Mouse (Mus musculus) embryonic facial prominence, embryonic 15.5 days (tissue): ENCODE measurements at regions not wholly inside any gene's neighbourhood (a gene's known extent, or its start where the extent isn't known, plus 50 kb on each side); places are given as distances from the start of the nearest gene placed in this dataset.

Experiments
- ATAC-seq: fragments of 200-750 bp; cut with Nextera tagmentation; 2 replicates; pipeline ENCODE4 v1.8.0; 2017; ENCODE audit warnings: low read depth, moderate TSS enrichment; ENCODE audit not compliant: insufficient number of reproducible peaks, low FRiP score, low TSS enrichment
- H3K27ac ChIP-seq: fragments of 300-500 bp; sonication (generic); replicated peaks from 2 replicates; pipeline ENCODE4 v1.5.1; 2015; ENCODE audit warnings: mild to moderate bottlenecking, inconsistent platforms
- H3K27me3 ChIP-seq: fragments of 300-500 bp; sonication (generic); 2 replicates; pipeline ENCODE4 v1.6.1; 2015; ENCODE audit warnings: inconsistent platforms
- H3K36me3 ChIP-seq: fragments of 300-500 bp; sonication (generic); 2 replicates; pipeline ENCODE4 v1.6.1; 2015; ENCODE audit warnings: mild to moderate bottlenecking, inconsistent platforms
- H3K4me1 ChIP-seq: fragments of 300-500 bp; sonication (generic); 2 replicates; pipeline ENCODE4 v1.6.1; 2015; ENCODE audit warnings: inconsistent platforms
- H3K4me2 ChIP-seq: fragments of 300-500 bp; sonication (generic); replicated peaks from 2 replicates; pipeline ENCODE4 v1.6.1; 2015; ENCODE audit warnings: mild to moderate bottlenecking, inconsistent platforms
- H3K4me3 ChIP-seq: fragments of 300-500 bp; sonication (generic); replicated peaks from 2 replicates; pipeline ENCODE4 v1.5.1; 2015; ENCODE audit warnings: mild to moderate bottlenecking, inconsistent platforms
- H3K9ac ChIP-seq: fragments of 300-500 bp; sonication (generic); 2 replicates; pipeline ENCODE4 v1.6.1; 2015; ENCODE audit warnings: inconsistent platforms
- H3K9me3 ChIP-seq: fragments of 300-500 bp; sonication (generic); replicated peaks from 2 replicates; pipeline ENCODE4 v1.6.1; 2016; ENCODE audit warnings: inconsistent platforms
- WGBS: fragments of 180-500 bp; shearing (Covaris S2); methylation state at CpG from one replicate; pipeline ENCODE4 v1.1.7; 2015; 5-methylcytosine and 5-hydroxymethylcytosine counted together

DNA sequence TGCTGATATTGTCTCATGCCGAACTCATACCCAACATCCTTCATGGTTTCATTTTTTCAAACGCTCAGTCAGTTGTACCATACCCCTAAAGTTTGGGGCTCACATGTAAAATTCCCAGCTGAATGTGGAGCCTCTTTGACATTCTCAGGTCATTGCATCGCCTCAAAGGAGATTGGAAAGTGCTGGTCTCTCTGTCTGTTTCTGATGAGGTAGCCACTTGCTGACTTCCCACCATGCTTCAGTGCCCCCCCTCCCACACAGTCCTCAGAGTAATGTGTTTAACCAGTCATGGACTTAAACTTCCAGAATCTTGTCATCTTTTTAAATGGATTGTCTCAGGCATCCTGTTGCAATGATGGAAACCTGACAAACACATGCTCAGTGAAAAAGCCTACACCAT lies 220.9 kb upstream of the Cxxc4 start:
- Histone ChIP-seq H3K4me3 (no peak overlapping the region), H3K4me1 (no peaks in the 10 kb centered on the region), H3K36me3 (no peaks in the 10 kb centered on the region), H3K27ac (no peak overlapping the region), H3K9ac (no peak overlapping the region), H3K9me3 (no peaks in the 10 kb centered on the region), H3K27me3 (no peaks in the 10 kb centered on the region), H3K4me2 (no peak overlapping the region)
- 79% methylated on average over 3 of the region's 3 CpGs for WGBS
- ATAC-seq: no peak

DNA sequence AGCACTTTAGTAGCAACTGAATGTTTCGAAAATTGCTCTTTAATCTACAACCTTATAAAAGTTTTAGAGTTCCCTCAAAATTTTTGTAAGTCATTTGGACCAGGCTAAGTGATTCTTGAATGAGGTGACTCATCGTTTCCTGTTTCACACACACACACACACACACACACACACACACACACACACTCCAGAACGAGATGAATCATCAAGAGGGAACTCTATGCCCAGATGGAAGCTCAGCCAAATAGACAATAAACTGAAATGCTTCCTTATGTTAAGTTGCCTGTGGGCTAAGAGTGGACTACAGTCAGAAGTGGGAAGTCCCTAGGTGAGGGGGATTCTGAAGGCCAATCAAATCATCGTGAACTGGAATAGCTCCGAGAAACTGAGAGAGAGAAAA lies 202.4 kb upstream of the Cxxc4 start:
- no peak for ATAC-seq

DNA sequence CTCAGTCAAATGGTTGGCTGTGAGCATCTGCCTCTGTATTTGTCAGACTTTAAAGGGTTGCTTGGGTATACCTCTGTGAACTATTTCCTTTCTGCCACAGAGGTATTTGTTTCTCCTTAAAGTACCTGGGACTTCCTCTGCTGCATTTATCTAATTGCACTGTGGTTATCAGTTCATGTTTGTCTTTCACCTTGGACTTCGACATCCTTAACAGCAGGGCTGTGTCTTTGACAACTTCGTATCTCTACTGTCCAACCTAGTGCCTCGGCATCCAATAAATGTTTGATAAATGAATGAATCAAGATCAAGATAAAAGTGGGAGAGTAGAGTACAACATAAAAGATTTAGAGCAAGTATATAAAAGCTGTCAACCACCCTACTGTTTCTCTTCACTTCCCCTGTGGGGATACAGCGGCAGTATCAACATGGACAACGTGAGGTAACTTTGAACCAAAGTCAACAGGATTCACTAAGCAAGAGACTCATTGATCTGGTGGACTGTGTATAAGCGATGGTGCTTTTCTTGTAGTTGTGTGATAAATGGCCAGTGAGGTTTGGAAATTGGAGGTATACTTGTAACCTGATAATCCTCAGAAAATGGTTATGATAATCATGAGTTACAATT lies 199.9 kb upstream of the Cxxc4 start:
- no peaks in the 10 kb centered on the region for H3K36me3 ChIP-seq
- H3K4me2 ChIP-seq: no peak overlapping the region
- no peaks in the 10 kb centered on the region for H3K4me1 ChIP-seq
- no peak for ATAC-seq
- H3K9ac ChIP-seq: no peak overlapping the region
- H3K9me3 ChIP-seq: no peaks in the 10 kb centered on the region
- no peak overlapping the region for H3K4me3 ChIP-seq
- H3K27me3 ChIP-seq: no peaks in the 10 kb centered on the region
- H3K27ac ChIP-seq: no peak overlapping the region
- WGBS: 92% methylated on average over 6 of the region's 6 CpGs

More for the DNA sequence above, 202.4 kb upstream of the Cxxc4 start:
- H3K9me3 ChIP-seq: no peaks in the 10 kb centered on the region
- no peak overlapping the region for H3K27ac ChIP-seq
- H3K9ac ChIP-seq: no peak overlapping the region
- H3K36me3 ChIP-seq: no peaks in the 10 kb centered on the region
- WGBS: 39% methylated on average over 5 of the region's 5 CpGs
- no peak overlapping the region for H3K4me2 ChIP-seq
- no peak overlapping the region for H3K4me3 ChIP-seq
- H3K4me1 ChIP-seq: no peaks in the 10 kb centered on the region
- H3K27me3 ChIP-seq: no peaks in the 10 kb centered on the region

DNA sequence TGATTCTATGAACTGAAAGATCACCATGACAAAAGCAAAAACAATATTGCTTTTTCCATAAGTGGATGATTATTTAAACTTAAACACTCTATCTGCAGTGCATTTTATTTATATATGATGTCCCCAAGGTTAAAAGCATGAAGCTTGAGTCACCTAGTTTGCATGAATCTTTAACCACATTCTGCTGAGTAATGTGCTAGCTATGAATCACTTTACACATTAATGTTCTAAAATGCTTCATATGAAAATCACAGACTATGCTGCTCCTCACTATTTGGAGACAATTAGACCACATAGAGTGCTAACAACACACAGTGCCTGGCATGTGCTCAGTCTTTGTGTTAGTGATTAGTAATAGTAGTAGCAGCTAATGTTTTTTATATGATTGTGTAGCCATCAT lies 185.6 kb upstream of the Cxxc4 start:
- H3K27ac ChIP-seq: no peak overlapping the region
- ATAC-seq: no peak

DNA sequence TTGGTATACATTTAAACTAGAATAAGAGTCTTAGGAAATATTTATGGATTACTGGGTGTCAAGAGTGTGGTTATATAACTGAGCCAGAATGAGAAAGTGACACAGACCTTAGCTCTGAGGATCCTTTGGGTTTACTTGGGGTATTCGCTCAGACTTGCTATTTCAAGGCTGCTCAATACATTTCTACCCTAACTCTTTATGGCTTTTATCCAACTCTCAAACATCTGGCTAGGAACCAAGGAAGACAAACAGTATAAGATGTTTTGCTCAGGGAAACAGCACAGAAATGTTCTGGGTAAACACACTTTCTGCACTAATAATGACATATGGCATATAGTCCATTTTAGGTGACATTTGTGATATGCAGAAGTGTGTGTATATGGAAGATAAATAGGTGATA lies 153.8 kb upstream of the Cxxc4 start:
- no peak for ATAC-seq
- H3K4me2 ChIP-seq: no peak overlapping the region
- no peaks in the 10 kb centered on the region for H3K4me1 ChIP-seq
- WGBS: 29% methylated on average over 1 of the region's 1 CpGs
- H3K27ac ChIP-seq: no peak overlapping the region
- no peak overlapping the region for H3K4me3 ChIP-seq
- H3K27me3 ChIP-seq: no peaks in the 10 kb centered on the region
- H3K36me3 ChIP-seq: no peaks in the 10 kb centered on the region
- H3K9me3 ChIP-seq: no peaks in the 10 kb centered on the region
- no peak overlapping the region for H3K9ac ChIP-seq

More for the DNA sequence above, 185.6 kb upstream of the Cxxc4 start:
- Histone ChIP-seq H3K27me3 (no peaks in the 10 kb centered on the region), H3K4me3 (no peak overlapping the region), H3K9me3 (no peaks in the 10 kb centered on the region), H3K4me1 (no peaks in the 10 kb centered on the region), H3K36me3 (no peaks in the 10 kb centered on the region), H3K4me2 (no peak overlapping the region), H3K9ac (no peak overlapping the region)

DNA sequence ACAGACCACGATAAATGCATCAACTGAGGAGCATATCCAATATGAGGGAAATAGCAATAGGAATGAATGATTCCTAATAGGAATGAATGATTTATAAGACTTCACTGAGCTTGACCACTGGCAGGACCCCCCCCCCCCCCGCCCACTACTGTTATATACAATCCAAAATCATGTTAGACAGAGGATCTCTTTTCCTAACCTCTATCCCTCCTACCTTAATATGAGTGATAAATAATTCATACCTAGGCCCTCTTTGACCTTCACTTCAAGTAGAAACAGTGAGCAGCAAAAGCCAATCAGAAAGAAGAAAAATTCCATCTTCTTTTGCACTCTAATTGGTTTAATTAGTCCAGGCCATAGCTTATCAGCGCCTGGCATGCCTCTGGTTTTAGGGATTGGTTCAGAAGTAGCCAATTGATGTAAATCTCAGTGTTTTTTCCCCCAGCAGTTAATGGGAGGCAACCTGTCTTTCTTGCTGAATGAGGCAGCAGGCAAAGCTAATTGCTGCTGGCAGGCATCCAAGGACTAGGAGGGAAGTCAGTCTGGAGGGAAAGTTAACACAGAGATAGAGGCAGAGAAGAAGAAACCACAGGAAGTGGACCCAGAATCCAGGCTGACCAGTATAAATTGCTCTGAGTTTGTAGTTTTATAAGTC lies 136.7 kb upstream of the Cxxc4 start:
- no peak overlapping the region for H3K4me2 ChIP-seq
- H3K27ac ChIP-seq: no peak overlapping the region
- H3K27me3 ChIP-seq: no peaks in the 10 kb centered on the region
- WGBS: 59% methylated on average over 3 of the region's 3 CpGs
- H3K4me1 ChIP-seq: no peaks in the 10 kb centered on the region
- H3K9ac ChIP-seq: no peak overlapping the region
- no peaks in the 10 kb centered on the region for H3K9me3 ChIP-seq
- H3K36me3 ChIP-seq: no peaks in the 10 kb centered on the region
- H3K4me3 ChIP-seq: no peak overlapping the region
- ATAC-seq: peak; percentile 7; the same call in 1 of the 2 replicates

DNA sequence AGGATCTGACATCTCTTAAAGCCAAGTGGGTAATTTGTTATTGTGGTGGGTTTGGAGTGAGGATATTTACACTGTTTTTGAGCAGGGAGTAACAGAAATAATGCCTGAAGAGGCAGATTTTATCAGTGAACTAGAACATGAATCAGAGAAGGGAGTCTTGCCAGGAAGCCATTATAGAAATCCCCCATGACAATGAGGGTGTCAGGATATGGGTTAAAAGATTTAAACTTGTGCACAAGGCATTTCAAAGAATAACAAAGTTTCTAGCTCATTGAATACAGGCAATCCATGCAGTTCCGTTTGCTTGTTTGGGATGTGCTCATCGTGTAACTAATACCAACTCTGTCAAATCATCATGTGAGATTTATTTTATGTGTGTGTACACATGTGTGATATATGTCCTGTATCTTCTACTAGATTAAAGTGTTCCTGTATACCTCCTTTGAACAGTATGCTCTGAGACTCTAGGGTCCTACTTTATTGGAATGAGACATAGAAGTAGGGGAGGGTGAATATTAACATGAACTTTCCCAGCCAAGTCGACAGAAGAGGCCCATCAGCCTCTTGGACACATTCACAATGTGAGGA lies 134.0 kb upstream of the Cxxc4 start:
- Histone ChIP-seq H3K27ac (no peak overlapping the region), H3K9ac (no peak overlapping the region), H3K27me3 (no peaks in the 10 kb centered on the region), H3K9me3 (no peaks in the 10 kb centered on the region), H3K4me3 (no peak overlapping the region), H3K36me3 (no peaks in the 10 kb centered on the region), H3K4me1 (no peaks in the 10 kb centered on the region), H3K4me2 (no peak overlapping the region)
- 66% methylated on average over 3 of the region's 3 CpGs for WGBS
- no peak for ATAC-seq

DNA sequence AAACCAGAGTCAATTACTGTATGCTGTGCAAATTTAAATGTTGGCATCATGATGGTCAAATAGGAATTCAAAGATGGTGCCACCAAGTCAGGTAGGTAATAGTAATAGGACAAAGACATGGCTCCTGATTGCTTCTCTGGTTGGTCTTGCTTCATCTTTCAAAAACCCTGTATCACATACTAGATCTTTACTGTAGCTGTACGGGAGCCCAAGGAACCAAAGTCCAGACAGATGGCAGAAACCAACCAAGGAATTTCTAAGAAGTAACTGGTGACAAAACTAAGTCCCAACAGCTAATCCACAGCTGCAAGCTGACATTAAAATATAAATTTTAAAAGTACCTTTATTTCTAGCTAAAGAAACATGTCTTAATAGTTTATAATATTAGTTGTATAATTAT lies 131.7 kb upstream of the Cxxc4 start:
- Histone ChIP-seq H3K4me2 (no peak overlapping the region), H3K9me3 (no peaks in the 10 kb centered on the region), H3K27me3 (no peaks in the 10 kb centered on the region), H3K9ac (no peak overlapping the region), H3K4me3 (no peak overlapping the region), H3K36me3 (no peaks in the 10 kb centered on the region), H3K27ac (no peak overlapping the region), H3K4me1 (no peaks in the 10 kb centered on the region)
- 82% methylated on average over 1 of the region's 1 CpGs for WGBS
- ATAC-seq: no peak

DNA sequence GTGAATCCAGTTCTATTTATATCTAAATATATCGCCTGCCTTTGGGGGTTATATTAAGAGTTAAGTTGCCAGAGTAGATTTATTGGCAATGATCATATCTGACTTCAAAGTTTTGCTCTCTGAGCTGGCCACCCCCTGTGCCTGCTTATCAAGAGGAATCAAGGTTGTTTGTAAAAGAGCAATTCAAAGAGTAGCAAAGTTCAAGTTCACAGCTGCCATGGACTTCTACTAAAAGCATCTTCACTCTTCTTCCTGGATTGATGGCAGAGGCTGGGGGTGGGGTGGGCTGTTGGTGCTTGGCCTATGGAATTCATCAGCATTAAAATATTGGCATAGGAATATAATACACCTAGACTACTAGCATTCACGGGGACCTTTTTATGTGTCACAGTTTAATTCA lies 131.2 kb upstream of the Cxxc4 start:
- Histone ChIP-seq H3K4me2 (no peak overlapping the region), H3K4me3 (no peak overlapping the region), H3K9me3 (no peaks in the 10 kb centered on the region), H3K27me3 (no peaks in the 10 kb centered on the region), H3K36me3 (no peaks in the 10 kb centered on the region), H3K27ac (no peak overlapping the region), H3K4me1 (no peaks in the 10 kb centered on the region), H3K9ac (no peak overlapping the region)
- whole genome bisulfite sequencing: 73% methylated on average over 2 of the region's 2 CpGs
- ATAC-seq: no peak

DNA sequence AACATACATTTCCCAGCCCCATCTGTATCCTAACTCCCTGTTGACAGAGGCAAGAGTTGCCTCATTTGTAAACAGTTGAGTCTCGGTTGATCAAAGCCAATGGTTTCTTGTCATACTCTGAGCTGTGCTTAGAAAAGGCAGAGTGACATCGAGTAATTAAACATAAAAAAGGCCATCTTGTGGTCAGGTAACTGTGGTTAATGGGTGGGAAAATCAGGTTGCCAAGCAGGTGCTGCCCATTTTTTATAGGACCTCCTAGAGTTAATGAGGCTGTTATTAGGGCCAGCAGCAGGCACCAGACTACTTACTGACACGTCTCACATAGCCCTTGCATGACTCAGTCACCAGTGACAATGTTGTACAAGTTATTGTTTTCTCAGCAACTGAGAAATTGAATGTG lies 130.7 kb upstream of the Cxxc4 start:
- Histone ChIP-seq H3K36me3 (no peaks in the 10 kb centered on the region), H3K27ac (no peak overlapping the region), H3K9ac (no peak overlapping the region), H3K4me1 (no peaks in the 10 kb centered on the region), H3K4me2 (no peak overlapping the region), H3K9me3 (no peaks in the 10 kb centered on the region), H3K4me3 (no peak overlapping the region), H3K27me3 (no peaks in the 10 kb centered on the region)
- 73% methylated on average over 3 of the region's 3 CpGs for WGBS
- ATAC-seq: no peak

DNA sequence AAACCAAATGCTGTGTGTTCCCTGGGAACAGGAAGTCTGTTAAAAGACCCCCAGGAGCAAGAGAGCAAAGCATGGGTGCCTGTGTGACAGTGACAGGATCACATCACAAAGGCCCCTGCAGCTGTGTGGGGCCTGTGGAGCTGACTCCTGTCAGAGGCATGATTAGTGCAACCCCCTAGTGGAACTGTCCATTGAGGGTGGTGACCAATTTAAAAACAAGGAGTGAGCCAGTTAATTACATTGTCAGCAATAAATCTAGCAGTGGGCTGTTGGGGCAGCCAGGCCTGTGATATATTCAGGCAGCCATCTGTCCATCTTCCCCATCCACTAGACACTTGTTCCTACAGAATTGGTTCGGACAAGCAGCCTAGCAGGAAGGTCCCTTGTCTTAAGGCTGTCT lies 121.8 kb upstream of the Cxxc4 start:
- Histone ChIP-seq H3K4me3 (no peak overlapping the region), H3K9ac (no peak overlapping the region), H3K9me3 (no peaks in the 10 kb centered on the region), H3K27ac (no peak overlapping the region), H3K4me2 (no peak overlapping the region), H3K27me3 (no peaks in the 10 kb centered on the region), H3K36me3 (no peaks in the 10 kb centered on the region), H3K4me1 (no peaks in the 10 kb centered on the region)
- 89% methylated on average over 1 of the region's 1 CpGs for WGBS
- no peak for ATAC-seq

DNA sequence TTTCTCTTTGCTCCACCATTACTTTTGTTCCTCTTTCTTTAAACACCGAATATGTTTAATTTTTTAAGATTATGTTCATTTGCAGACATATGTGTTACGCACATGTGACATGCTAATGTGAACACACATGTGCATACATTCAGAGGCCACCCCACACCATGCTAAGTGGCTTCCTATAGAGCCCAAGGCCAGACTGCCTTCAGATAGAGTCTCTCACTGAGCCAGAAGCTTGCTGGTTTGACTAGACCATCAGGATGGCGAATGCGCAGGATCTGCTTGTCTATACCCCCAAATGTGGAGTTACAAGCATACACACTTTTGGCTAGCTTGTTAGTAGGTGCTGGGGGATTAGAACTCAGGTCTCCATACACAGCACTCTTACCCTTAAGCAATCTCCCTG lies 121.3 kb upstream of the Cxxc4 start:
- no peak for ATAC-seq
- 87% methylated on average over 4 of the region's 4 CpGs for WGBS

More for the DNA sequence above, 121.3 kb upstream of the Cxxc4 start:
- H3K27ac ChIP-seq: no peak overlapping the region
- H3K4me1 ChIP-seq: no peaks in the 10 kb centered on the region
- H3K9ac ChIP-seq: no peak overlapping the region
- no peak overlapping the region for H3K4me3 ChIP-seq
- no peaks in the 10 kb centered on the region for H3K36me3 ChIP-seq
- H3K27me3 ChIP-seq: no peaks in the 10 kb centered on the region
- no peak overlapping the region for H3K4me2 ChIP-seq
- no peaks in the 10 kb centered on the region for H3K9me3 ChIP-seq
